Mouse (Mus musculus) monocyte, adult 2 months (primary cell): ENCODE results near the gene Bag6.
A peak's percentile ranks its signal among the peaks of the same experiment; 100 is the strongest.

ENCODE experiments used
- DNase-seq, 2 experiments: peaks; one replicate each; pipeline ENCODE4 v3.0.0; 2022; ENCODE audit warnings: low spot score in 2 of 2, low read depth in 1 of 2

Gene Bag6

DNA sequence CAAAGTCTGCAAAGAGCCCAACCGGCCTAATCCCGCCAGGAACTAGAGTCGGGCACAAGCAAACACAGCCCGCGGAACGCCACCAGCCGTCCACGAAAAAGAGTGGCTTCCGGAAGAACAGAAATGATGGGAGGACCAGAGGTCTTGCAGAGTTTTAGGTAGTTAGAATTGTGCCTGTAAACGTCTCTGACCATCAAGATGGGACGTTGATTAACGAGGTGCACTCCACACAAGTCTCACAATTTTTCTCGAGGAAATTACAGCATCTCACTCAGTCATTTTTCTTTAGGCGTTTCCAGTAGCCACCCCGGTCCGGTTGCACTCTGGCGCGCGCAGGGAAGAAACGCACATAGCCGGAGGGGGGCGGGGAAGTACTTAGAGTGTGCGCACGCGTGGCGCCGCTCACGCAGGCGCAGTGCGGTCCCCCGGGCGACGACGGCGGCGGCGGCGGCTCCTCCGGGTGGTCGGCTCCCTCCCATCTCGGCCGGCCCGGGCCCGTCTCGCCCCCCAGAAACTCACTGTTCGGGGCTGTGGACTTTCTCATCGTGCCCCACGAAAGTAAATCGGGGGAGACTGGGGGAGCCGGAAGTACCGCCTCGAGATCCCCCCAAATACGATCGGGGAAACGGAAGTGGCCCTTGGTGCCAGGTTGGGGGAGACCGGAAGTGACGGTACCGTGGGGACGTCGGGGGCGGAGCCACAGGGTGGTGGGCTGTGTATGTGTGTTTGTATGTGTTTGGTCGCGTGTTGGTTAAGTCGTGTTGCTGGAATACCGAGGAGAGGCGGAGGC lies at the start of gene Bag6:
Bag6 (plus strand) TSS at position 378 of the 790 bp plus-strand sequence.
- peak; percentile 81 to 94 for DNase-seq

DNA sequence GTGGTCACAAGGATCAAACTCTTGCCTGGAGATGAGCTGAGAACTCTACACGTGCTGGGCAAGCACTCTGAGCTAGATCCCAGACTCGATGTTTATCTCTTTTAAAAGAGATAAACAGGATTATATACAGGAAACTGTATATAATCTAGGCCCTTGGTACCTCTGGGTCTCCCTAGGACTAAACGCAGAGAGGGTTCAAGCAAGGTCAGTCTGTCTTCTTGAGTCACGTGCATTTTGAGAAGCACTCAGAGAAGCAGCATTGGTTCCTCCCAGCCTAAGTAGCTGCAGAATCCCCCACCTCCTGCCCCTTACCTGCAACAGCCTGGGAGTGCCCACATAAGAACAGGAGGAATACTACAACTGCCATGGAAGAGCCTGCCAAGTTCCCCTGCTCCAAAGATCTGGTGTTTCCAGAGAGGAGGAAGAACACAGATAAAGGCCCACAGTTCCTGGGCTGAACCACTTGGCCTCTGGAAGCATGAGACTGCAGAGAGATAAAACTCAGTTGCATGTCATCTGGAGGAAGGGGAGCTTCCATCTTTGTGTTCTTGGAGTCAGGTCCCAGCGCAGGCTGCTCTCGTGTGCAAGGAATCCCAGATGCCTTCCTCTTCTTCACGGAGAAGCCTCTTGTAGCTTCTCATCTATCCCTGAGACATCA lies 49.6 kb upstream of the Bag6 start, which contains the start of gene Ly6g6f:
Ly6g6f (minus strand) TSS at position 403 of the 658 bp plus-strand sequence.
- DNase-seq: no peak

DNA sequence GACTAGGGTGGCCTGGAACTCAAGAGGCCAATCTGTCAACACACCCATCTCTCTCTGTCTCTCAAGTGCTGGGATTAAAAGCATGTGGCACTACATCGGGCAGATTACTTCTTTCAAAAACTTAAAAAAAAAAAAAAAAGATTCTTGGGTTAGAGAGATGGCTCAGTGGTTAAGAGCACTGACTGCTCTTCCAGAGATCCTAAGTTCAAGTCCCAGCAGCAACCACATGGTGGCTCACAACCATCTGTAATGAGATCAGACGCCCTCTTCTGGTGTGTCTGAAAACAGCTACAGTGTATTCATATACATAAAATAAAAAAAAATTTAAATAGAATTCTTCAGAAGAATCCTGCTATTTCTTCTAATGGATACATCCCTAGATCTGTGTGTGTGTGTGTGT lies 46.8 kb upstream of the Bag6 start:
- no peak for DNase-seq

DNA sequence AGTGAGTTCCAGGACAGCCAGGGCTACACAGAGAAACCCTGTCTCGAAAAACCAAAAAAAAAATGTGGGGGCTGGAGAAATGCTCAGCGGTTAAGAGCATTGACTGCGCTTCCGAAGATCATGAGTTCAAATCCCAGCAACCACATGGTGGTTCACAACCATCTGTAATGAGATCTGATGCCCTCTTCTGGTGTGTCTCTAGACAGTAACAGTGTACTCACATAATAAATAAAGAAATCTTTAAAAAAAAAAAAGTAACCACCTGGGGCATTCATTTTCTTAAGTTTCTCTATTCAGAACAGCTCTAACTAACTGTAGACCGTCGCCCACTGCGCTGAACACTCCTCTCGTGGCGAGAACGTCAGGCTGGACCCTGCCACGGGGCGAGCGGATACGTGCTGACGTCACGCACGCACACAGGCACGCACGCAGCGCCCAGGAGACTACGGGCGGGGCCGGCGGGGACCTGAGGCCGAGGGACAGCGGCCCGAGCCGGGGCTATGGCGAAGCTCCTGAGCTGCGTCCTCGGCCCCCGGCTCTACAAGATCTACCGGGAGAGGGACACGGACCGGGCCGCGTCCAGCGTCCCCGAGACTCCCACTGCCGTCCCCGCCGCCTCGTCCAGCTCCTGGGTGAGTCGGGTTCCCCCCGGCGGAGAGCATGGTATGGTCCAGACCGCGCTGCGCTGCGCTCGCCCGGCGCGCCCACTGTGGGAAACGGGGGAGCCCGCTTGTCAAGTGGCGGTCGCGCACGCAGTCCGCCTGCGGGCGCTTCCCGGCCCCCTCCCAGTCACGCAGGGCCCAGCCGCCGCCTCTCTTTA lies 45.9 kb upstream of the Bag6 start, which contains the start of gene Abhd16a:
Abhd16a (plus strand) TSS at position 439 of the 820 bp plus-strand sequence.
- peak; percentile 79 to 92 for DNase-seq

DNA sequence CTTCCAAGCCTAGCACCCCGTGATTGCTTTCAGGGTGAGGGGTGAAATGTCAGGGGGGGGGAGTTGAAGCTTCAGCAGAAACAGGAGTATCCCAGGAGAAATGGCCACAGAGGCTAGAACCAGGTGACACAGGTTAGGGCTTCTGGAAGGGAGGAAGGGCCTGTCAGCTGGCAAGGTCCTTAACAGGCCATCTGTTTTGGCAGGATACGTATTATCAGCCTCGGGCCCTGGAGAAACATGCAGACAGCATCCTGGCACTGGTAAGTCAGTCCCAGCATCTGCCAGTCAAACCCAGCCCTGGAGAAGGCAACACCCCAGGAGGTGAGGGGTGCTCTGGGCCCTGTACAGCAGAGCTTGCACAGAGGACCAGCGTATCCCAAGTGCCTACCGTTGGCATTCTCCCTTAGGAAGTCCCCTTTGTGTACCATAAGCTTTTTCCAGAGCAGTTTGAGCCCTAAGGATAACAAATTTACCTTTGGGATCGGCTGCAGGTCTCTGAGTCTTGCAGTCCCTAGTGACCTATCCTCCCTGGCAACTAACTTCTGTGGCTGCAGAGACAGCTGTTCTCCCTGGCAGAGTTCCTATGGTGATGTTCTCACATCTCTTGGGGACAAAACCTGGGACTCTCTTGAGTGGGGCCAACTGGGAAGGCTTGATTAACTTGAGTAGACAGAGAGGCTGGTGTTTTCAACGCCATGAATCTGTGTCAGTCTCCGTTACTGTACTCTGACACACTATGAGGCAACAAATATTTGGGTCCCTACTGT lies 44.6 kb upstream of the Bag6 start:
- DNase-seq: no peak

DNA sequence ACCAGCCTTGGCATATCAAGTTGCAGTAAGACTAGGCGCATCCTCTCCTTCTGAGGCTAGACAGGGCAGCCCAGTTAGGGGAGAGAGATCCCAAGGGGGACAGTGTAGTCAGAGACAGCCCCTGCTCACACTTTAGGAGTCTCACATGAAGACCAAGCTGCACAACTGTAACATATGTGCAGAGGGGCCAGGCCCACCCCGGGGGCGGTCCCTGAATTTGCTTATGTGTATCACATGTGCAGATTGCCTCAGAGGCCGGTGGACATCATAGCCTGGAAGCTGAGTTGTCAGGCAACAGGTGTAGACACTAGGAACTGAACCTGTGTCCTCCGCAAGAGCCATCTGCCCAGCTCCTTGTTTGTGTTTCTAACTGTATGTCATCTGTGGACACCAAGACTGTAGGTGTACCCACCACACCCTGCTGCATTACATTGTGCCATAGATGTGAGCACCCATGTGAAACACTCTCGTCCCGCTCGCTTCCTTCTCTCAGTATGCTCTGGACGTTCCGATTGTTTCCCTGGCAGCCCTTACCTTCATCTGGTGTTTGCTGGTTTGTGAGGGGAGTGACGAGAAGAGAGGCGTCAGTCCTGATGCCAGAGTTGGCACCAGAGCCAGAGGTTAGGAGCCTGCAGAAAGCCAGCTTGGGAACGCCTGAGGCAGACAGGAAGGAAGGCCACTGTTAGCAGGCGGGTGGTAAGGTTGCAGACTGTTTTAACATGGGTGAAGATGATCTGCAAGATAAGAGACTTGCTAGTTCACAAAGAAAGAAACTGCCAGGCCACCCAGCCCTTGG lies 42.4 kb upstream of the Bag6 start:
- no peak for DNase-seq

DNA sequence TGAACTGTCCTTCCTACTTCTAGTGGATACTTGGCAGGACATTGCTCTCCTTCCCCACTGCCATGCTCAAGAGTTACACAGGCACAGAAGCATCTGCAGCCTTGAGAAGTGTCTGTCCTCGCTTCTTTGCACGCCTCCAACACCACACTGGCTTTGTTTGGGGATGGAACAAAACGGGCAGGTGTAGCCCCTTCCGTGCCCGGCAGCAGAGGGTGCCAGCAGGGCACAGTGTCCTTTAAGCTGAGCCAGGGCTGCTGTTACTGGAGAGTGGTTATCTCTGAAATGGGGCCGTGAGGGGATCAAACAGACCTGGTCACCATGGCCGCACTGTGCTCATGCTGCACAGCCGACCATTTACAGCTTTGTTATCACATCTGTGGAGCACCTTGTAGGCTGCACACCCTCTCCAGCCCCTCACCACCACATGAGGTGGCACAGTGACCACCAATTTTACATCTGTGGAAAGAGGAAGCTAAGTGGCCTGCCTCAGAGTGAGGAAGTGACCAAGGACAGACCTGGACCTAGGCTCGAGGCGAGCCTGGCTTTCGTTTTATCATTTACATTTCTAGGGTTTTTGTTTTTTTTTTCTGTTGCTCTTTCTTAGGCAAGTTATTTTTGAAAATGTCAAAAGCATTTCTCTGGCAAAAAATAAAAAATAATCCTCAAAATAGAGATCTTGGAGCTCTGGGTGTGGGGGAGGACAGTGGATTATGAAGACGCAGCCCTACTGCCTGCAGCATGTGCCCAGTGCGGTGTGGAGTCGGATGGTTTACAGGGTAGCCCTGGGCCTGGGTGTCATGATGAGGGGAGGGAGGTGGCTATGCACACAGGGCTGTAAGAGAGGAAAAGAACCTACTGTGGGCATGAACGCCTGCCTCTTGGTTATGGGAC lies 40.3 kb upstream of the Bag6 start:
- no peak for DNase-seq

DNA sequence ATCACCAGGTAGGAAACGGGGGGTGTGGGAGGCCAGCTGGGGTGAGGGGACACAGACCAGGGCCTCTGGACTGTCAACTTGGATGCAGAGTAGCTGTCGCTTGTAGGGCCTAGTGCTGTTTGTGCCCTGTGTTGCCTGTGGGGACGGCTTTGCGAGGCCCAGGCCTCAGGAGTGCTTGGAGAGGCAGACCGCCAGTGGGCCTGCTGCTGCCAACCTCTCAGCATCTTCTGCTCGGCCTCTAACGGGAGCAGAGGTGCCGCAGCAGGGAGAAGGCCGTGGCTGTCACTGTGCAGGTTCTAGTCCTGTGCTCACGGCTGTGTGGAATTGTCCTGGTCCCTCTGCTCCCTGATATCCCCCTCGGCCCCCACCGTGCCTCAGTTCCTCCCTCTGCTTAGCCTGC lies 38.4 kb upstream of the Bag6 start:
- DNase-seq: no peak

DNA sequence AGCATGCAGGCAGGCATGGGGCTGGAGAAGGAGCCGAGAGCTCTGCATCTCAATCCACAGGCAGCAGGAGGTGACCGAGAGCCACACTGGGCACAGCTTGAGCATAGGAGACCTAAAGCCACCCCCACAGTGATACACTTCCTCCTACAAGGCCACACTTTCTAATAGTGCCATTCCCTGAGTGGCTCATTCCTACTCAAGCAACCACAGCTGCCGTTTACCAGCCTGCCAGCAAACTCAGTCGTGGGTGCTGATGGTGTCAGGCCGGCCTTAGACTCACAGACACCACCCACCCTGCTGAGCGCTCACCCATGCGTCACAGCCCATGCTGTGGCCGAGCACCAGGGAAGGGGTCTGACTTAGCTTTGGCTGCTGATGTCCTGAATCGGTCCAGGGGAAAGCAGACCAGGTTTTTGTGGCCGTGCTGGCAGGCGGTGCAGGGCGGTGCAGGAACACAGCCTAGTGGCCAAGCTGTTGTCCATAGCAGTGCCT lies 37.8 kb upstream of the Bag6 start:
- no peak for DNase-seq

DNA sequence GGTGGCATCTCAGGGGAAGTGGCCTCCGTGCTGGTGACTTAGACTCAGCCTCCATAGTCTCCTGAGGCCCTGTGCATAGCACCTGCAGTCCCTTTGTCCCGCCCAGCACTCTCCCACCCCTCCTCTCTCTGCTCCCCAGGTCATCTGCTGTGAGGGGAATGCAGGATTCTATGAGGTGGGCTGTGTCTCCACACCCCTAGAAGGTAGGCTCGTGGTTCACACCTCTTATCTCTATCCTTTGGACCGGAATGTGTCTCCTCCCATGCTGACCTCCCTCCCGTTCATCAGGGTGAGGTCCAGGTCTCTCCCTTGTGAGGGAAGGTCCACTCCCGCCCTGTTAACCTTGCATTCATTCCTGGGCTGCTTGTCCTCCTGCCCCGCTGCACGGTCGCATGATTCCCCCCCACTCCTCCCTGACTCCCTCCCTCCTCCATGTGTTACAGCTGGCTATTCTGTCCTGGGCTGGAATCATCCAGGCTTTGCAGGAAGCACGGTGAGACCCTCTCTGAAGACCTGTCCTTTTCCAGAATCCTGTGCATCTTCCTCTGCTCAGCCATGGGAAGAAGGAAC lies 34.7 kb upstream of the Bag6 start:
- DNase-seq: no peak

DNA sequence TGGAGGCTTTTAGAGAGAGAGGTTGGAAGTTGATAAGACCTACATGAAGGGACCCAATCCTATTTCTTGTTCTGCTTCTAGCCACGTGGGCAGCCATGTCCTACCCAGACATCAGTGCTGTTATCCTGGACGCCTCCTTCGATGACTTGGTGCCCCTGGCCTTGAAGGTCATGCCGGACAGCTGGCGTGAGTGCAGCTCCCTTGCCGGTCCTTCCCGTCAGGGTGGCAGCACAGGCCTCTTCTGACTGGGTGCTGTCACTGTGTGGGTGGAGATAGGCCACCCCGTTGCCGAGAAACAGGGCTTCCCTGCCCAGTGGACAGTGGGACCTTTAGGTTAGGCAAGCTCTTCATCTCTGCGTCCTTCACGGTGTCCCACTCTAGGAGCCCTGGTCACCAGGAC lies 33.8 kb upstream of the Bag6 start:
- no peak for DNase-seq

DNA sequence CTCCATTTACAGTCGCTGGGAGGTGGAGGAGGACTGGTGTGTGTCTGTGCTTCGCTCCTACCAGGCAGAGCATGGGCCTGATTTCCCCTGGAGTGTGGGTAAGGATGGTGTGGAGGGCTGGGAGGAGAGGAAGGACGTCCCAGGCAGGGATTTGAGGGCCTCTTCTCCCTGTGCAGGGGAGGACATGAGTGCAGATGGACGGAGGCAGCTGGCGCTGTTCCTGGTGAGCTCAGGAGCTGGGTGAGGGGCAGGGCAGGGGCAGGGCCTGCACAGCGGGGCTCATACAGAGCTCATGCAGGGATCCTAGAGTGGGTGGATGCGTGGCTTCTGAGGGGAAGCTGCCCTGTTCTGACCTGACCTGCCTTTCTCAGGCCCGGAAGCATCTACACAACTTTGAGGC lies 32.7 kb upstream of the Bag6 start:
- DNase-seq: no peak

DNA sequence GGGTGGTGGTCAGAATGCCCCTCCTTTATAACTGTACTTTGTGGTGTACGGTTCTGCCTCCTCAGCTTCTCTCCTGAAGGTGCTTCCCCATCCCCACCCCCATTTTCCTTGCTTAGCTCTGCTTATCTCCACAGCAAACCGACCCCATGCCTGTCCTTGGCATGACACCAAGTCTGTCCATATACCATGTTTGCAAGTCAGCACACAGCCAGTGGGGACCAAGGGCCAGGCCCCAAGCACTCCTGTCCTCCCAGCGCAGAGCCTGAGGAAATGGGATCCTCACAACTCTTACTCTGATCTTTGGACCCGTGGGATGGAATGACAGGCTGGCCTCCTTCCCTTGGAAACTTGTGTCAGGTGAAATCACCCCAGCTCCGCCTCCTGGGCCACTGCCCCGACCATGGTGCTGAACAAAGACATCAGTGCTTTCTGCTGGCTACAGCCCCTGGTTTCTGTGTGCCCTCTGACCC lies 31.7 kb upstream of the Bag6 start:
- no peak for DNase-seq

DNA sequence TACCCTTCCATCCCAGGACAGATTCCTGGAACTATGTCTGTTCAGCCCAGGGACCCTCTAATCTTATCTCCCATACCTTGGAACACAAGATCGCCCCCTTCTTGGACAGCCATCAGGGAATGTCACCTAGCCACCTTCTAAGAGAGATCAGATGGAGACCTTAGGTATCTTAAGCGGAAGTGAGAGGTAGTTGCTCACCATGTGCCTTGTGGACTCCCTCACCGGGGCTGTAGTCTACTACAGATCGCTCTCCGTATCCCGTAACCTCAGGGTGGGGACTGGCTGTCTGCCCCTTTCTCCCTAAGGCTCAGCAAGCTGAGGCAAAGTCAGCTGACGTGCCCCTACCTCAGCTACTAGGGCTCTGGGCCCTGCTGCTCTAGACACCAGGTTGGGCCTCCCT lies 30.9 kb upstream of the Bag6 start:
- DNase-seq: no peak

DNA sequence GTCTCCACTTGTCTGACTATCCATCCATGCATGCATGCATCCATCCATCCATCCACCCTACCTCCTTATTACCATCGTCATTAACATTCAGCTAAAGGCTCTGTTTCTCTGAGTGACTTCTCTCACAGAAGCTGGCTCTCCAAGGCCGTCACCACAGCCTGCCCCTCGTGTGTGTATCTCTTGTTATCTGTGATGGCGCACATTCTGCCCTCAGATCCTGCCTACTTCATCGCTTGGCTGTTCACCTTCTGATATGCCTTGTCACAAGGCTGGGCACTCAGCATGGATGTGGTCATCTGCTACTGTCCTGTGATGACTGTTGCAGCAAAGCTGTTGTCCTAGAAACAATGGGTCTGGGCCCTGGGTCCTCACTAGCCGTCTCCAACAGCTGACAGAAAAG lies 30.2 kb upstream of the Bag6 start:
- no peak for DNase-seq

DNA sequence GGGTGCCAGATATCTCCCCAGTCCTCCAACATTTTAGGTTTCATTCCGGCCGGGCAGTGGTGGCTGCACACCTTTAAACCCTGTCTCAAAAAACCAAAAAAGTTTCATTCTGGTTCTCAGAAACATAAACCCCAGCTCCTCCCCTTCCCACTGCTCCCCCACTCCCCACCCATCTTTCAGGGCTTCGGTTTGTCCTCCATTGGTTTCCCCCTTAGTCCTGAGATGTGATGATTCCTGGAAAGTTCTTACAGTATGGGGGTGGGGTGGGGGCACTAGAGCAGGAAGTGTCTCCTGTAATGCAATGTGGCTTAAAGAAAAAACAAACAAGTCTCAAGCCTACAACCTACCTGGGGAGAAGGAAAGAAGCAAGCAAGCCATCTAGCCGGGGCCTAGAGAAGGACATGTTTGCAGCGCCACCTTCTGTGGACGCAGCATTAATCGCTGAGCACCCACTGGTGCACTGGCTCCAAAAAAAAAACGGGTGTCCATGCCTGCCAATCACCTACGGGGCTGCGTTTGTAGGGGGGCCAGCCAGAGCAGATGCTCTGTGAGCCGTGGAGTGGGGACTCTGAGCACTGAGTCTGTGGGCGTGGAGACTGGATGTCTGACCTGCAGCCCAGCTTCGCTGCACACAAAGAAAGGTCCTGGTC lies 29.1 kb upstream of the Bag6 start:
- DNase-seq: no peak

DNA sequence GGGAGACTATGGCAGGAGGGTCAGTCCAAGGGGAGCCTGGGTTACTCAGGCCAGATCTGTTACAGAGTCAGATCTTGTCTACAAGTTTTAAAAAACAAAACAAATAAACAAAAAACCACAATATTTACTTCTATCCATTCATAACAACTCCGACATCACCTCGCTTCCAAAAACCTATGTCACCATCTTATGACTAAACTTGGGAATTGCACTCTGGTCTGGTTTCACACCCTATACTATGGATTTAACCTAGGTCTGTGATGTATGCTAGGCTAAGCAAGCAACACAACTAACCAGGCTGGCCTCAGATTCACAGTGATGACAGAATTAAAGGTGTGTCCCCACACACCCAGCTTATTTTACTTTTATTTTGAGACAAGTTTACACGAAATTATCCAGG lies 28.5 kb upstream of the Bag6 start:
- DNase-seq: no peak

DNA sequence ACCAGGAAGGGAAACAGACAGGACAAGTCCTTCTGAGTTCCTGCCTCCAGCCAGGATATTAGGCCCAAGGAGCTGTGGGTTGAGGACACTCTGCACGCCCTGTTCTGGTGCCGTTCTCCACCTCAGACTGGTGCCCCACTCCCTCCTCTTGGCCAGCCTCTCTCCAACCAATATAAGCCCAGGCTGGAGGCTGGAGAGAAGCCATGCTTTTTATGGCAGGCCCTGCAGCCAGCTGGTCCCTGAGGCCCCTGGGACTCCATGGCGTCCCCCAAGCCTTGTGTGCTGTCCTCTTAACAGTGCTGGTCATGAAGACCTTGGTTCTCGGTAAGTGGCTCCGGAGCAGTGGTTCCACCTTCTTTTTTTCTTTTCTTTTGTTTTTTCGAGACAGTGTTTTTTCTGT lies 26.9 kb upstream of the Bag6 start, which contains the start of gene Ly6g5c:
Ly6g5c (plus strand) TSS at position 183 of the 400 bp plus-strand sequence.
- DNase-seq: no peak
